Mouse (Mus musculus) right cerebral cortex, postnatal 10 days (tissue): ENCODE data around the gene Fmn2.

Experiments used
- DNase-seq, 2 experiments: peaks; one replicate each; pipeline ENCODE4 v3.0.0; 2021; ENCODE audit warnings: low spot score in 2 of 2

Gene Fmn2

GRCm38 (mm10) chr1:174501661-174502030 is at the start of gene Fmn2:
Fmn2 (plus strand) TSS chr1:174501825.
- DNase-seq: peak; percentile 93 to 94

- no peak for DNase-seq
Measured at GRCm38 (mm10) chr1:174455100-174455499, 46.5 kb upstream of the Fmn2 start.

- no peak for DNase-seq
Measured at GRCm38 (mm10) chr1:174465385-174465784, 36.2 kb upstream of the Fmn2 start.

GRCm38 (mm10) chr1:174466240-174466639 is 35.4 kb upstream of the Fmn2 start:
- DNase-seq: no peak

GRCm38 (mm10) chr1:174469736-174470135 is 31.9 kb upstream of the Fmn2 start:
- peak; percentile 72 to 74 for DNase-seq

- peak; percentile 36 to 55 for DNase-seq
Measured at GRCm38 (mm10) chr1:174482567-174482966, 19.1 kb upstream of the Fmn2 start.

GRCm38 (mm10) chr1:174500064-174500463 is 1.6 kb upstream of the Fmn2 start:
- DNase-seq: no peak

GRCm38 (mm10) chr1:174501011-174501410 is 614 bp upstream of the Fmn2 start:
- DNase-seq: no peak

GRCm38 (mm10) chr1:174502031-174502845 is 613 bp downstream of the Fmn2 start:
- DNase-seq: peak; percentile 82 to 83

- DNase-seq: peak; percentile 86
Measured at GRCm38 (mm10) chr1:174502846-174503745, 1.5 kb downstream of the Fmn2 start.

- DNase-seq: no peak
Measured at GRCm38 (mm10) chr1:174508571-174509110, 7.0 kb downstream of the Fmn2 start.

- DNase-seq: no peak
Measured at GRCm38 (mm10) chr1:174513419-174513818, 11.8 kb downstream of the Fmn2 start.

GRCm38 (mm10) chr1:174521976-174522770 is 20.5 kb downstream of the Fmn2 start:
- peak; percentile 64 to 79 for DNase-seq

GRCm38 (mm10) chr1:174522809-174523511 is 21.3 kb downstream of the Fmn2 start:
- DNase-seq: no peak

GRCm38 (mm10) chr1:174523512-174523828 is 21.8 kb downstream of the Fmn2 start:
- DNase-seq: no peak

GRCm38 (mm10) chr1:174536742-174537453 is 35.3 kb downstream of the Fmn2 start:
- DNase-seq: peak in 1 of 2 experiments; percentile 18

GRCm38 (mm10) chr1:174537491-174537890 is 35.9 kb downstream of the Fmn2 start:
- DNase-seq: no peak

GRCm38 (mm10) chr1:174548291-174548690 is 46.7 kb downstream of the Fmn2 start:
- DNase-seq: peak in 1 of 2 experiments; percentile 29

GRCm38 (mm10) chr1:174553272-174554007 is 51.8 kb downstream of the Fmn2 start:
- DNase-seq: peak; percentile 52 to 71

- no peak for DNase-seq
Measured at GRCm38 (mm10) chr1:174555412-174555811, 53.8 kb downstream of the Fmn2 start.
